Mouse (Mus musculus) MEL (cell line): ENCODE measurements around the gene Aif1l. TPM values are rescaled to one million over a fixed set of nuclear protein-coding genes. Genes with fewer than 3 reads are reported as not detected.

Source experiments
- DNase-seq: peaks from one replicate; pipeline ENCODE4 v3.0.0; 2011; ENCODE audit warnings: low read depth, low spot score
- H3K27ac ChIP-seq: 2 replicates; pipeline ENCODE4 v1.5.1; 2012; ENCODE audit warnings: low read depth, mild to moderate bottlenecking, control low read depth, low read length, moderate library complexity; ENCODE audit not compliant: control insufficient read depth
- H3K27me3 ChIP-seq, 2 experiments: fragments of 150-350 bp in 1 of 2; sonication (generic) in 1 of 2; 2 replicates each; pipeline ENCODE4 v1.6.1; 2012; ENCODE audit warnings: low read length in 2 of 2, mild to moderate bottlenecking in 2 of 2, improper control_type of control experiment in 1 of 2, moderate library complexity in 1 of 2; ENCODE audit not compliant: insufficient read depth in 2 of 2, control insufficient read depth in 1 of 2
- H3K36me3 ChIP-seq, 2 experiments: 2 replicates each; pipeline ENCODE4 v1.6.1; 2012 to 2014; ENCODE audit warnings: low read length in 2 of 2, improper control_type of control experiment in 1 of 2, inconsistent platforms in 1 of 2, mild to moderate bottlenecking in 1 of 2; ENCODE audit not compliant: insufficient read depth in 2 of 2, control insufficient read depth in 1 of 2
- H3K4me1 ChIP-seq, 2 experiments: fragments of 150-350 bp in 1 of 2; sonication (generic) in 1 of 2; 2 replicates each; pipeline ENCODE4 v1.6.1; 2012; ENCODE audit warnings: low read length in 2 of 2, improper control_type of control experiment in 1 of 2, mild to moderate bottlenecking in 1 of 2; ENCODE audit not compliant: insufficient read depth in 2 of 2, control insufficient read depth in 1 of 2
- H3K4me3 ChIP-seq, 2 experiments: fragments of 150-350 bp in 1 of 2; sonication (generic) in 1 of 2; 2 replicates each; pipeline ENCODE4 v1.5.1; 2012; ENCODE audit warnings: low read depth in 2 of 2, low read length in 2 of 2, mild to moderate bottlenecking in 2 of 2, moderate library complexity in 2 of 2, control low read depth in 1 of 2, improper control_type of control experiment in 1 of 2; ENCODE audit not compliant: control insufficient read depth in 1 of 2, insufficient read depth in 1 of 2
- H3K79me2 ChIP-seq: 2 replicates; pipeline ENCODE4 v1.6.1; 2012; ENCODE audit warnings: mild to moderate bottlenecking, low read length, moderate library complexity; ENCODE audit not compliant: control insufficient read depth, poor library complexity, insufficient read depth
- H3K9ac ChIP-seq: 2 replicates; pipeline ENCODE4 v1.6.1; 2012; ENCODE audit warnings: low read depth, mild to moderate bottlenecking, control low read depth, low read length, moderate library complexity; ENCODE audit not compliant: control insufficient read depth, poor library complexity, severe bottlenecking
- H3K9me3 ChIP-seq: fragments of 150-350 bp; sonication (generic); replicated peaks from 2 replicates; pipeline ENCODE4 v1.6.1; 2012; ENCODE audit warnings: mild to moderate bottlenecking, low read length, improper control_type of control experiment, moderate library complexity; ENCODE audit not compliant: insufficient read depth
- BHLHE40 ChIP-seq: IDR thresholded peaks from 2 replicates; pipeline ENCODE4 v1.6.1; 2012; ENCODE audit warnings: low read depth, mild to moderate bottlenecking, inconsistent platforms, low read length, improper control_type of control experiment, borderline replicate concordance
- CHD2 ChIP-seq: IDR thresholded peaks from 2 replicates; pipeline ENCODE4 v1.6.1; 2011; ENCODE audit warnings: low read length, improper control_type of control experiment
- E2F4 ChIP-seq: IDR thresholded peaks from 2 replicates; pipeline ENCODE4 v1.6.1; 2011; ENCODE audit warnings: low read depth, low read length, improper control_type of control experiment, borderline replicate concordance
- ELF1 ChIP-seq: IDR thresholded peaks from 2 replicates; pipeline ENCODE4 v1.6.1; 2014; ENCODE audit warnings: low read depth, mild to moderate bottlenecking, inconsistent platforms, low read length, improper control_type of control experiment, moderate library complexity
- ETS1 ChIP-seq: IDR thresholded peaks from 2 replicates; pipeline ENCODE4 v1.6.1; 2012; ENCODE audit warnings: low read depth, mild to moderate bottlenecking, inconsistent platforms, low read length, improper control_type of control experiment, moderate library complexity
- GABPA ChIP-seq: IDR thresholded peaks from 2 replicates; pipeline ENCODE4 v1.6.1; 2012; ENCODE audit warnings: low read depth, mild to moderate bottlenecking, inconsistent platforms, low read length, improper control_type of control experiment, moderate library complexity
- GATA1 ChIP-seq: IDR thresholded peaks from 2 replicates; pipeline ENCODE4 v1.6.1; 2011; ENCODE audit warnings: low read depth, low read length, improper control_type of control experiment
- HCFC1 ChIP-seq: IDR thresholded peaks from 2 replicates; pipeline ENCODE4 v1.6.1; 2012; ENCODE audit warnings: low read depth, mild to moderate bottlenecking, inconsistent platforms, low read length, improper control_type of control experiment, moderate library complexity
- JUND ChIP-seq: IDR thresholded peaks from 2 replicates; pipeline ENCODE4 v1.6.1; 2011; ENCODE audit warnings: low read depth, mild to moderate bottlenecking, improper control_type of control experiment, low read length
- MAFK ChIP-seq: IDR thresholded peaks from 2 replicates; pipeline ENCODE4 v1.6.1; 2011; ENCODE audit warnings: low read depth, mild to moderate bottlenecking, low read length, improper control_type of control experiment, borderline replicate concordance
- MAZ ChIP-seq: IDR thresholded peaks from 2 replicates; pipeline ENCODE4 v1.6.1; 2012; ENCODE audit warnings: low read depth, mild to moderate bottlenecking, inconsistent platforms, low read length, improper control_type of control experiment
- NELFE ChIP-seq: IDR thresholded peaks from 2 replicates; pipeline ENCODE4 v1.6.1; 2011; ENCODE audit warnings: low read depth, low read length, improper control_type of control experiment
- POLR2A ChIP-seq, 2 experiments: IDR thresholded peaks; 2 replicates each; pipeline ENCODE4 v1.6.1; 2011 to 2012; ENCODE audit warnings: low read length in 2 of 2, mild to moderate bottlenecking in 2 of 2, control low read depth in 1 of 2, improper control_type of control experiment in 1 of 2, low read depth in 1 of 2, moderate library complexity in 1 of 2; ENCODE audit not compliant: control insufficient read depth in 1 of 2, insufficient read depth in 1 of 2, poor library complexity in 1 of 2
- POLR2AphosphoS2 ChIP-seq: IDR thresholded peaks from 2 replicates; pipeline ENCODE4 v1.6.1; 2011; ENCODE audit warnings: low read length, improper control_type of control experiment
- RCOR1 ChIP-seq: IDR thresholded peaks from 2 replicates; pipeline ENCODE4 v1.6.1; 2012; ENCODE audit warnings: low read depth, mild to moderate bottlenecking, inconsistent platforms, low read length, improper control_type of control experiment
- SIN3A ChIP-seq: IDR thresholded peaks from 2 replicates; pipeline ENCODE4 v1.6.1; 2012; ENCODE audit warnings: low read length, improper control_type of control experiment, inconsistent platforms
- TAL1 ChIP-seq: IDR thresholded peaks from 2 replicates; pipeline ENCODE4 v1.6.1; 2012; ENCODE audit warnings: mild to moderate bottlenecking, inconsistent platforms, low read length, moderate library complexity, mixed read lengths
- TBP ChIP-seq: IDR thresholded peaks from 2 replicates; pipeline ENCODE4 v1.8.0; 2011; ENCODE audit warnings: low read depth, low read length, improper control_type of control experiment
- USF1 ChIP-seq: IDR thresholded peaks from 2 replicates; pipeline ENCODE4 v1.6.1; 2014; ENCODE audit warnings: low read depth, mild to moderate bottlenecking, inconsistent platforms, low read length, improper control_type of control experiment, moderate library complexity
- USF2 ChIP-seq, 2 experiments: IDR thresholded peaks; 2 replicates each; pipeline ENCODE4 v1.6.1; 2011 to 2012; ENCODE audit warnings: improper control_type of control experiment in 2 of 2, low read length in 2 of 2, borderline replicate concordance in 1 of 2, inconsistent platforms in 1 of 2, low read depth in 1 of 2, mild to moderate bottlenecking in 1 of 2; ENCODE audit not compliant: insufficient read depth in 1 of 2
- ZC3H11A ChIP-seq: IDR thresholded peaks from 2 replicates; pipeline ENCODE4 v1.6.1; 2012; ENCODE audit warnings: low read depth, mild to moderate bottlenecking, inconsistent platforms, low read length, improper control_type of control experiment
- polyA plus RNA-seq, 2 experiments: library from polyadenylated mRNA; stranded (reverse) in 1 of 2; unstranded in 1 of 2; fragments of >175 nt in 1 of 2; fragments of >200 nt in 1 of 2; gene quantifications; 2 replicates each; pipeline versions ENCODE4 v1.2.1 to v1.2.4; 2012; ENCODE audit warnings: low replicate concordance in 2 of 2, low read depth in 1 of 2; ENCODE audit not compliant: insufficient read length in 2 of 2, insufficient read depth in 1 of 2, missing spikeins in 1 of 2
- total RNA-seq: library from RNA; depleted of rRNA; stranded (reverse); fragments of 300-350 nt; gene quantifications from 2 replicates; pipeline ENCODE4 v1.2.3, GENCODE M21; 2012

The Aif1l gene
- total and polyA plus RNA-seq, 3 experiments, result 0.69 to 1.9 TPM; not detected in 1

GRCm38 (mm10) chr2:31998443-31998842 lies 48.5 kb downstream of the Aif1l start (continued):
- no peak for TF ChIP-seq RCOR1
- TF ChIP-seq USF1, result no peak
- TF ChIP-seq GABPA, result no peak
- no peak for TF ChIP-seq MAZ
- TF ChIP-seq BHLHE40, result no peak
- TF ChIP-seq SIN3A, result no peak
- TF ChIP-seq JUND, result no peak
- TF ChIP-seq MAFK, result no peak
- TF ChIP-seq ZC3H11A, result no peak
- TF ChIP-seq E2F4, result no peak
- TF ChIP-seq TBP, result no peak
- no peak for TF ChIP-seq POLR2A (IDR thresholded peaks at IDR 0.05; ENCODE audit: control insufficient read depth in 1 of 2, insufficient read depth in 1 of 2, low read depth in 1 of 2, low read length in 2 of 2, poor library complexity in 1 of 2)
- no peak for TF ChIP-seq TAL1
- TF ChIP-seq POLR2AphosphoS2, result no peak

- no peak overlapping the region for H3K9ac ChIP-seq
- no peaks in the 10 kb centered on the region for H3K27me3 ChIP-seq
- H3K36me3 ChIP-seq, result peaks cover 0 to 25% of the 10 kb centered on the region in 2 experiments; a peak in 2 of 4 replicates
- no peak overlapping the region for H3K27ac ChIP-seq
- no peak for DNase-seq
- H3K4me3 ChIP-seq, result no peak overlapping the region
- H3K9me3 ChIP-seq, result no peaks in the 10 kb centered on the region
- TF ChIP-seq GATA1, result no peak
- no peak for TF ChIP-seq HCFC1
- TF ChIP-seq USF2 (IDR thresholded peaks at IDR 0.05; ENCODE audit: borderline replicate concordance in 1 of 2, insufficient read depth in 1 of 2, low read depth in 1 of 2, low read length in 2 of 2), result no peak
- TF ChIP-seq NELFE, result no peak
- no peak for TF ChIP-seq ELF1
- TF ChIP-seq ETS1, result no peak
- TF ChIP-seq CHD2, result no peak
- TF ChIP-seq MAFK, result no peak
- TF ChIP-seq, all 39 proteins: peak for 0
- no peaks in the 10 kb centered on the region for H3K4me1 ChIP-seq
- H3K79me2 ChIP-seq, result no peaks in the 10 kb centered on the region
Observed at GRCm38 (mm10) chr2:32008311-32008710, 58.4 kb downstream of the Aif1l start.
